18 mouse cellular contexts compared by ENCODE assay signal in genomic region chr12:3574670-3575069, GRCm38 (mm10). TPM values are rescaled to one million over a fixed set of nuclear protein-coding genes. Genes with fewer than 3 reads are reported as not detected.
DNase-seq lines count a peak whose midpoint lies in the region; ATAC-seq and TF ChIP-seq lines count a peak whose summit lies in the region.
"Had no signal": no experiment of that assay in that cellular context is flagged by ENCODE, and none has a peak within 500 bp of the region (broad histone marks: within the 10 kb centered on the region; RNA-seq: fewer than 3 reads in every experiment).

No protein-coding gene starts in this region.

- peak; percentile 2 for TF ChIP-seq CTCF in left cerebral cortex, adult 2 months (IDR thresholded peaks at IDR 0.05)
- TF ChIP-seq CTCF in brain, embryonic 14.5 days (IDR thresholded peaks at IDR 0.05; ENCODE audit: borderline replicate concordance, extremely low read depth, insufficient read depth, insufficient read length): peak; percentile 17; the same call in 1 of the 2 replicates

- H3K4me1 ChIP-seq in hindbrain, embryonic 16.5 days (ENCODE audit: control insufficient read depth, insufficient read depth, low read depth, low read length): peaks cover 13% of the 10 kb centered on the region
- H3K4me1 ChIP-seq in hindbrain, embryonic 12.5 days: peaks cover 15% of the 10 kb centered on the region

- H3K36me3 ChIP-seq in hindbrain, embryonic 16.5 days (ENCODE audit: control insufficient read depth, insufficient read depth, low read length): no peaks in the 10 kb centered on the region
- H3K36me3 ChIP-seq in hindbrain, embryonic 12.5 days: no peaks in the 10 kb centered on the region
- H3K36me3 ChIP-seq: hindbrain, embryonic 13.5 days; liver, embryonic 15.5 days; neural tube, embryonic 13.5 days had no signal

- TF ChIP-seq POLR2A in brain, embryonic 14.5 days (IDR thresholded peaks at IDR 0.05; ENCODE audit: borderline replicate concordance, extremely low read depth, insufficient read depth, insufficient read length, poor library complexity, severe bottlenecking): no peak

- no peak for DNase-seq in left cerebral cortex, adult 2 months (ENCODE audit: extremely low spot score in 1 of 2, low spot score in 2 of 2)
- DNase-seq in left cerebral cortex, postnatal 14 days (ENCODE audit: low spot score in 2 of 2): no peak
- peak; percentile 41 for DNase-seq in thymus, postnatal 4 days
- DNase-seq in thymus, postnatal 10 days (ENCODE audit: low spot score in 2 of 2): no peak
- no peak for DNase-seq in brain, embryonic 14.5 days (ENCODE audit: low read depth)
- DNase-seq: adrenal gland, postnatal 10 days; cerebellum, postnatal 14 days; heart, adult 2 months; kidney, adult 2 months; kidney, postnatal 36 days; left cerebral cortex, postnatal 4 days had no signal

- H3K27ac ChIP-seq in left cerebral cortex, adult 2 months: no peak overlapping the region
- H3K27ac ChIP-seq in hindbrain, embryonic 16.5 days (ENCODE audit: low read depth, low read length): no peak overlapping the region
- no peak overlapping the region for H3K27ac ChIP-seq in hindbrain, embryonic 12.5 days
- H3K27ac ChIP-seq: heart, adult 2 months; hindbrain, embryonic 13.5 days; liver, embryonic 15.5 days; macrophage; neural tube, embryonic 13.5 days had no signal

- H3K9ac ChIP-seq in hindbrain, embryonic 16.5 days (ENCODE audit: low read depth, low read length): no peak overlapping the region
- H3K9ac ChIP-seq in hindbrain, embryonic 12.5 days: no peak overlapping the region
- H3K9ac ChIP-seq: hindbrain, embryonic 13.5 days; liver, embryonic 15.5 days; neural tube, embryonic 13.5 days had no signal

- WGBS in hindbrain, embryonic 16.5 days: 91% methylated on average over 4 of the region's 4 CpGs
- 89% methylated on average over 4 of the region's 4 CpGs for WGBS in hindbrain, embryonic 12.5 days

- no peak overlapping the region for H3K4me3 ChIP-seq in left cerebral cortex, adult 2 months
- H3K4me3 ChIP-seq in hindbrain, embryonic 16.5 days (ENCODE audit: low read length): no peak overlapping the region
- H3K4me3 ChIP-seq in hindbrain, embryonic 12.5 days: no peak overlapping the region
- H3K4me3 ChIP-seq: heart, adult 2 months; liver, embryonic 15.5 days had no signal

- H3K9me3 ChIP-seq in hindbrain, embryonic 16.5 days (ENCODE audit: control insufficient read depth, low read length): no peaks in the 10 kb centered on the region
- H3K9me3 ChIP-seq in hindbrain, embryonic 12.5 days (replicated peaks): no peaks in the 10 kb centered on the region
- H3K9me3 ChIP-seq: hindbrain, embryonic 13.5 days; liver, embryonic 15.5 days; neural tube, embryonic 13.5 days had no signal

- ATAC-seq in hindbrain, embryonic 16.5 days: no peak
- ATAC-seq in hindbrain, embryonic 12.5 days (ENCODE audit: low FRiP score): no peak
- ATAC-seq: midbrain, embryonic 16.5 days had no signal

- intact Hi-C loops in left cerebral cortex, adult 2 months (cut with DNase I): loop anchor here (5.0 kb wide), 1 partner anchor 77 kb away; no protein-coding TSS in a partner anchor
- intact Hi-C loops in left cerebral cortex, postnatal 14 days (cut with DNase I): loop anchor here (5.0 kb wide), 1 partner anchor 147 kb away; the partner anchor contains the start of gene Asxl2

- no peak overlapping the region for H3K4me2 ChIP-seq in hindbrain, embryonic 16.5 days (ENCODE audit: low read length)
- H3K4me2 ChIP-seq in hindbrain, embryonic 12.5 days (replicated peaks): no peak overlapping the region
- H3K4me2 ChIP-seq: liver, embryonic 15.5 days had no signal

- no peaks in the 10 kb centered on the region for H3K27me3 ChIP-seq in hindbrain, embryonic 16.5 days (replicated peaks; ENCODE audit: control insufficient read depth, insufficient read depth, low read length)
- H3K27me3 ChIP-seq in hindbrain, embryonic 12.5 days: peaks cover 4% of the 10 kb centered on the region; the same call in 1 of the 2 replicates
- H3K27me3 ChIP-seq: hindbrain, embryonic 13.5 days; liver, embryonic 15.5 days; neural tube, embryonic 13.5 days had no signal

RNA-seq across cellular contexts. Expression of gene Dtnb, which starts 2.5 kb away (rescaled TPM):
- total RNA-seq in left cerebral cortex, adult 2 months (2021): 100 to 1,000 TPM; 106 to 115 TPM
- total RNA-seq in left cerebral cortex, postnatal 14 days (2021): 10 to 100 TPM; 80.5 to 87.0 TPM
- 60.1 and 61.1 TPM in 2 replicates for polyA plus RNA-seq in brain, embryonic 14.5 days (2012; rRNA removed)
- polyA plus RNA-seq in hindbrain, embryonic 16.5 days (2015; fragmentation: Nextera tagmentation; extraction: Ambion mirVana): 47.6 and 50.6 TPM in 2 replicates
- polyA plus RNA-seq in hindbrain, embryonic 12.5 days (2016; fragmentation: Nextera tagmentation; extraction: Ambion mirVana): 42.4 and 44.3 TPM in 2 replicates
